Mouse (Mus musculus) intestine, postnatal 0 days (tissue): Measurements from ENCODE around the gene Cdh10. TPM values are rescaled to one million over a fixed set of nuclear protein-coding genes. Genes with fewer than 3 reads are reported as not detected.

Experiments used
- ATAC-seq: fragments of 200-750 bp; cut with Nextera tagmentation; 2 replicates; pipeline ENCODE4 v1.8.0; 2017; ENCODE audit warnings: mild to moderate bottlenecking, moderate TSS enrichment, moderate library complexity
- H3K27ac ChIP-seq: fragments of 300-500 bp; sonication (generic); 2 replicates; pipeline ENCODE4 v1.5.1; 2014; ENCODE audit warnings: mild to moderate bottlenecking, low read depth, low read length, moderate library complexity
- H3K27me3 ChIP-seq: fragments of 300-500 bp; sonication (generic); replicated peaks from 2 replicates; pipeline ENCODE4 v1.6.1; 2014; ENCODE audit warnings: low read length, mixed read lengths; ENCODE audit not compliant: control insufficient read depth, insufficient read depth
- H3K36me3 ChIP-seq: fragments of 300-500 bp; sonication (generic); 2 replicates; pipeline ENCODE4 v1.6.1; 2014; ENCODE audit warnings: mild to moderate bottlenecking, moderate library complexity; ENCODE audit not compliant: control insufficient read depth, insufficient read depth
- H3K4me1 ChIP-seq: fragments of 300-500 bp; sonication (generic); replicated peaks from 2 replicates; pipeline ENCODE4 v1.6.1; 2014; ENCODE audit warnings: antibody characterized with exemption, low read length, mixed read lengths; ENCODE audit not compliant: control insufficient read depth, insufficient read depth
- H3K4me2 ChIP-seq: fragments of 300-500 bp; sonication (generic); replicated peaks from 2 replicates; pipeline ENCODE4 v1.6.1; 2014; ENCODE audit warnings: low read depth, mild to moderate bottlenecking, moderate library complexity
- H3K4me3 ChIP-seq: fragments of 300-500 bp; sonication (generic); 2 replicates; pipeline ENCODE4 v1.5.1; 2014; ENCODE audit warnings: low read depth, low read length
- H3K9ac ChIP-seq: fragments of 300-500 bp; sonication (generic); 2 replicates; pipeline ENCODE4 v1.6.1; 2014; ENCODE audit warnings: mild to moderate bottlenecking, low read depth, low read length
- H3K9me3 ChIP-seq: fragments of 300-500 bp; sonication (generic); 2 replicates; pipeline ENCODE4 v1.6.1; 2016; ENCODE audit warnings: mixed run types; ENCODE audit not compliant: control insufficient read depth
- CTCF ChIP-seq: sonication (generic); IDR thresholded peaks from 2 replicates; pipeline ENCODE4 v1.5.1; 2016; ENCODE audit warnings: low read depth, mild to moderate bottlenecking, control low read depth, antibody characterized with exemption, moderate library complexity
- WGBS: fragments of 180-500 bp; shearing (Covaris S2); extraction: QIAGEN DNeasy Blood & Tissue Kit; methylation state at CpG from one replicate; pipeline ENCODE4 v1.1.7; 2014; 5-methylcytosine and 5-hydroxymethylcytosine counted together
- polyA plus RNA-seq: library from polyadenylated mRNA; unstranded; fragments of >200 nt; fragmentation: Nextera tagmentation; extraction: Ambion mirVana; gene quantifications from 2 replicates; pipeline ENCODE4 v1.2.1, GENCODE M21; 2015

Cdh10 gene
- polyA plus RNA-seq, 1 experiment from 2014 or later = 0.64 TPM

DNA sequence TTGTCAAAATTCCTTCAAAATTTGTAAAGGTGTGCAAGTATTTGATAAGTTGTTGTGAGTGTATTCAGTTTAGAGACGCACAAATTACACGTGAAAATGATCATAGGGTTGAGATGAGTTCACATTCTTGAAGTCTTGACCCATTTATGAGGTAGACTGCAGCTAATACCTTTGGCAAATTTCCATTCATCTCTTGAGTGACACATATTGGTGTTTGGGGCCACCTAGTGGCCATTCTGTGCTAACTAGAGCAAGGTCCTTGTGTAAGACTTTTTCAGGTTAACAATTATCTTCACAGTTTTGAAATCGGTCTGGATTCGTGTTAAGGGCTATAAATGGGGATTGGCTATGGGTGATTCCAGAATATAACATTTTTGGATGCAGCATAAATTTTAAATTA, 13.5 kb downstream of the Cdh10 start:
- Histone ChIP-seq H3K27ac (no peak overlapping the region), H3K27me3 (no peaks in the 10 kb centered on the region), H3K36me3 (no peaks in the 10 kb centered on the region), H3K4me1 (no peaks in the 10 kb centered on the region), H3K4me2 (no peak overlapping the region), H3K4me3 (no peak overlapping the region), H3K9me3 (no peaks in the 10 kb centered on the region), H3K9ac (no peak overlapping the region)
- 13% methylated on average over 4 of the region's 4 CpGs for WGBS
- no peak for ATAC-seq
- TF ChIP-seq CTCF = peak; percentile 74

DNA sequence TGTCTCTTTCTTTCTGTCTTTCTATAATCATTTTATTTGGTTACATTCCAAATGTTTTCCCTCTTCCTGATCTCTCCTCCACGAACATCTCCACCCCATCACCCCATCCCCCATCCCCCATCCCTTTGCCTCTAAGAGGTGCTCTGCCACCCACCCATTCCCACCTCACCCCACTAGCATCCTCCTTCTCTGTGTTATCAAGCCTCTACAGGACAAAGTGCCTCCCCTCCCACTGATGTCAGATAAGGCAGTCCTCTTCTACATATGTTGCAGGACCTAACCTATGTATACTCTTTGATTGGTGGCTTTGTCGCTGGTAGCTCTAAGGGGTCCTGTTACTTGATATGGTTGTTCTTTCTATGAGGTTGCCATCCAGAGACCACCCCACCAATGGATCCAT, 23.0 kb downstream of the Cdh10 start:
- no peaks in the 10 kb centered on the region for H3K4me1 ChIP-seq
- no peaks in the 10 kb centered on the region for H3K9me3 ChIP-seq
- no peak overlapping the region for H3K4me2 ChIP-seq
- no peak overlapping the region for H3K9ac ChIP-seq
- H3K4me3 ChIP-seq = no peak overlapping the region
- H3K27ac ChIP-seq = no peak overlapping the region
- TF ChIP-seq CTCF = no peak
- 87% methylated on average over 2 of the region's 2 CpGs for WGBS
- H3K27me3 ChIP-seq = no peaks in the 10 kb centered on the region
- ATAC-seq = no peak
- no peaks in the 10 kb centered on the region for H3K36me3 ChIP-seq

DNA sequence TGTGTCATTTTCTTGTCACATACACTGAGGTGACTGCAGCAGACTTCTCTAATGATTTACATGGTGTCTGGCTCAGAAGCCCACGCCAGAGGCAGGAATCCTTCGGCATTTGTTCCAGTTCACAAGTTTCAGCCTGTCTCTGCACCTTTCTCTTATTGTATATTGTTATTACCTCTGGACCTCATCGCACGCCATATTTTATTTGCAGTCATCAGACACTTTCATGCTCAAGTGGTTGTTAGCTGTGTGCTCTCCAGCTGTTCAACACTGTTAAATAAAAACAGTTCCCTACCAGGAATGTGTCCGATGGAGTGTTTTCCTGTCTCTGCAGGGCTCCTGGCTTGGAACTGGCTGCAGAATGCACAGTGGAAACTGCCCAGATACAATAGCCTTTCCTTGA, 26.1 kb downstream of the Cdh10 start:
- 58% methylated on average over 5 of the region's 5 CpGs for WGBS
- TF ChIP-seq CTCF = no peak
- ATAC-seq = no peak

DNA sequence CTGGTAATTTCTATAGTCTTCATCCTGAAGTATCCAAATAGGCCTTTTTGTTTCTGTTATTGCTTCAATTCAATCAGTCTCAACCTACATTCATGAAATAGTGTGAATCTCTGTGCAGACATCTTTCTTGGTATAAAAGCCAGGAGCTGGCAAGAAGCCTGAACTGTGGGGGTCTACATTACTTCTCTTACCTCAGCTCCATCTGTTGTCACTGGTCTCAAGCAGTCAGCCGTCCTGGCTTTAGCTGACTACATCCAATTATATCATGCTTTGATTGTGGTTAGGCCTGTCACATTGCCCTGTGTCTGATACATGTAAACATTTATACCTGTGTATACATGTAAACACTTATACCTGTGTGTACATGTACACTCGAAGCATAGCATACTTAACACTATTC, 31.8 kb downstream of the Cdh10 start:
- no peak for TF ChIP-seq CTCF
- H3K4me2 ChIP-seq = no peak overlapping the region
- 89% methylated on average over 2 of the region's 2 CpGs for WGBS
- no peaks in the 10 kb centered on the region for H3K36me3 ChIP-seq
- H3K27ac ChIP-seq = no peak overlapping the region
- no peak overlapping the region for H3K9ac ChIP-seq
- no peak for ATAC-seq
- no peaks in the 10 kb centered on the region for H3K27me3 ChIP-seq
- H3K9me3 ChIP-seq = no peaks in the 10 kb centered on the region
- no peaks in the 10 kb centered on the region for H3K4me1 ChIP-seq
- H3K4me3 ChIP-seq = no peak overlapping the region

More for the DNA sequence above, 26.1 kb downstream of the Cdh10 start:
- no peaks in the 10 kb centered on the region for H3K36me3 ChIP-seq
- H3K4me1 ChIP-seq = no peaks in the 10 kb centered on the region
- H3K27me3 ChIP-seq = no peaks in the 10 kb centered on the region
- no peaks in the 10 kb centered on the region for H3K9me3 ChIP-seq
- H3K9ac ChIP-seq = no peak overlapping the region
- H3K27ac ChIP-seq = no peak overlapping the region
- H3K4me2 ChIP-seq = no peak overlapping the region
- no peak overlapping the region for H3K4me3 ChIP-seq

DNA sequence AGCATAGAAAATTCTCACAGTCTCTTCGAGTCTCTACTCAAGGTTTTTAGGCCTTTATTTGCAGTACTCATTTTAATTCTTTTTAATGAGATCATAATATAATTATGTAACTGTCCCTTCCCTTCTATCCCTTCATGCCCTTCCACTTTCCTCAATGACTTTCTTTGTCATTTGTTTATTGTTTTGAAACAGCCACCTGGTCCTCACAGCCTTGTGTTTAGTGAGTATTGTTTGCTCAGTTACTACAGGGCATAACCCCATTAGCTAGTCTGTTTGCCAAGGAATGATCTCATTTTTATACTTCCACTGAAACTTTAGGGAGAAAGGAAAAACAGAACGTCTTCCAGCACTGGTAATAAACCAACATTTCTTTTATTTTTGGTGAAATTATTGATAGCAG, 39.4 kb downstream of the Cdh10 start:
- WGBS = 50% methylated on average over 2 of the region's 2 CpGs
- Histone ChIP-seq H3K9me3 (no peaks in the 10 kb centered on the region), H3K36me3 (no peaks in the 10 kb centered on the region), H3K4me2 (no peak overlapping the region), H3K4me1 (no peaks in the 10 kb centered on the region), H3K27me3 (no peaks in the 10 kb centered on the region), H3K4me3 (no peak overlapping the region), H3K27ac (no peak overlapping the region), H3K9ac (no peak overlapping the region)
- no peak for TF ChIP-seq CTCF
- ATAC-seq = no peak

DNA sequence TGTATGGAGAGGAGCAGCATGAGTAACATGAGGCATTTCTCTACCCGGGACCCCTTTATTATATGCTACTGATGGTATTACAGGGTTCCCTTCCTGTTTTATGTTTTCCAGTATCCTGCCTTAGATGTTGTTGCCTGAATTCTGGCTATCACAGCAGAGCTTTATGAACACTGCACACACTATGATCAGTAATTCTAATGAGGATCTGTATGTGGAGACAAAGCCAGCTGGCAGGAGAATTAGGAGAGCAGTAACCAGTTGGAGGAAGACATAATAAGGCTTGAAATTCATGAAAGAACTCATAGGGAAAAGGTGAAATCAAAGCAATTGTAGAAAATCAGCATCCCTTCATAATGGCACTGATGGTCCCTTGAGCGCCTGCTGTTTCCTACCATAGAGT, 51.1 kb downstream of the Cdh10 start:
- no peak for TF ChIP-seq CTCF
- Histone ChIP-seq H3K4me3 (no peak overlapping the region), H3K27me3 (no peaks in the 10 kb centered on the region), H3K4me1 (no peaks in the 10 kb centered on the region), H3K9ac (no peak overlapping the region), H3K9me3 (no peaks in the 10 kb centered on the region), H3K27ac (no peak overlapping the region), H3K4me2 (no peak overlapping the region), H3K36me3 (no peaks in the 10 kb centered on the region)
- no peak for ATAC-seq
- 94% methylated on average over 2 of the region's 2 CpGs for WGBS

DNA sequence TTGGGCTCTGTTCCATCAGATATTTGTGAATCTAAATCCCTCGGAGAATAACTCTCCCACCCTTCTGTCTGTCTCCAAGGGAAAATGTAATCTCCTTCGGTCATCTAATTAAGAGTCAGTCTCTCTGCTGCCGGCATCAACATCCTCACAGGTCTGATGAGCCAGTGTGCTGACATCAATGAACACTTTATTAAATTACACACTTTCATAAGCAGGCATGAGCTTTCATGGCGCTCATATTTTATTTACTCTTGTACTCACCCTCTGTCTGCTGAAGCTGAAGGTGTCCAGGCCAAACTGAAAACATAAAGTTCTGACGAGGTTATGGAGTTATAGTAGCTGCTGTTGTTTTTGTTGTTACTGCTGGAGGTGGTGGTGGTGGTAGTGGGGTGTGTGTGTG, 62.7 kb downstream of the Cdh10 start:
- Histone ChIP-seq H3K27ac (no peak overlapping the region), H3K9ac (no peak overlapping the region), H3K9me3 (no peaks in the 10 kb centered on the region), H3K36me3 (no peaks in the 10 kb centered on the region), H3K4me3 (no peak overlapping the region), H3K27me3 (no peaks in the 10 kb centered on the region), H3K4me1 (no peaks in the 10 kb centered on the region), H3K4me2 (no peak overlapping the region)
- 78% methylated on average over 5 of the region's 5 CpGs for WGBS
- no peak for TF ChIP-seq CTCF
- ATAC-seq = no peak
